Mouse (Mus musculus) forebrain, embryonic 11.5 days (tissue): ENCODE measurements around the gene Gnb3. TPM values are rescaled to one million over a fixed set of nuclear protein-coding genes. Genes with fewer than 3 reads are reported as not detected.
"Not testable (repeated sequence)": the region's sequence is repeated elsewhere in the genome, so short reads cannot be mapped to it uniquely, and the experiment has no call there.

ENCODE experiments used
- ATAC-seq: fragments of 200-750 bp; cut with Nextera tagmentation; replicated peaks from 2 replicates; pipeline ENCODE4 v1.8.0; 2017; ENCODE audit warnings: moderate TSS enrichment; ENCODE audit not compliant: low FRiP score
- DNase-seq: peaks from one replicate; pipeline ENCODE4 v3.0.0-alpha.2; 2017; ENCODE audit warnings: low spot score
- H3K27ac ChIP-seq: fragments of 300-500 bp; sonication (generic); 2 replicates; pipeline ENCODE4 v1.5.1; 2014; ENCODE audit warnings: low read depth, low read length
- H3K27me3 ChIP-seq: fragments of 300-500 bp; sonication (generic); 2 replicates; pipeline ENCODE4 v1.6.1; 2014; ENCODE audit warnings: mild to moderate bottlenecking, low read length, mixed read lengths; ENCODE audit not compliant: control insufficient read depth, insufficient read depth
- H3K36me3 ChIP-seq: fragments of 300-500 bp; sonication (generic); 2 replicates; pipeline ENCODE4 v1.6.1; 2014; ENCODE audit warnings: mild to moderate bottlenecking, low read length, moderate library complexity, mixed read lengths; ENCODE audit not compliant: control insufficient read depth, insufficient read depth
- H3K4me1 ChIP-seq: fragments of 300-500 bp; sonication (generic); replicated peaks from 2 replicates; pipeline ENCODE4 v1.6.1; 2014; ENCODE audit warnings: low read length, mixed read lengths; ENCODE audit not compliant: control insufficient read depth, insufficient read depth
- H3K4me2 ChIP-seq: fragments of 300-500 bp; sonication (generic); 2 replicates; pipeline ENCODE4 v1.6.1; 2014; ENCODE audit warnings: low read depth, mild to moderate bottlenecking, low read length, moderate library complexity, mixed read lengths; ENCODE audit not compliant: severe bottlenecking
- H3K4me3 ChIP-seq: fragments of 300-500 bp; sonication (generic); 2 replicates; pipeline ENCODE4 v1.5.1; 2014; ENCODE audit warnings: low read depth, low read length
- H3K9ac ChIP-seq: fragments of 300-500 bp; sonication (generic); 2 replicates; pipeline ENCODE4 v1.6.1; 2014; ENCODE audit warnings: low read length
- H3K9me3 ChIP-seq: fragments of 300-500 bp; sonication (generic); 2 replicates; pipeline ENCODE4 v1.6.1; 2016; ENCODE audit warnings: low read length, mixed read lengths; ENCODE audit not compliant: control insufficient read depth
- WGBS: fragments of 180-500 bp; shearing (Covaris S2); extraction: QIAGEN DNeasy Blood & Tissue Kit; methylation state at CpG from one replicate; pipeline ENCODE4 v1.1.7; 2014; 5-methylcytosine and 5-hydroxymethylcytosine counted together
- polyA plus RNA-seq: library from polyadenylated mRNA; unstranded; fragments of >200 nt; fragmentation: Nextera tagmentation; extraction: Ambion mirVana; gene quantifications from 2 replicates; pipeline ENCODE4 v1.2.1, GENCODE M21; 2014

Gnb3 gene
- polyA plus RNA-seq, 1 experiment from 2014 or later, result 1.1 TPM

- no peak overlapping the region for H3K9ac ChIP-seq
- WGBS, result 10% methylated on average over 9 of the region's 9 CpGs
Observed at GRCm38 (mm10) chr6:124847305-124847704, 7.2 kb upstream of the Gnb3 start.

GRCm38 (mm10) chr6:124839805-124840204, 270 bp downstream of the Gnb3 start:
- Histone ChIP-seq H3K36me3 (no peaks in the 10 kb centered on the region; the same call in 1 of the 2 replicates), H3K9ac (peak overlapping the region; percentile 20), H3K4me2 (0 out of 2 replicates have a peak overlapping the region, but pooled peaks have one; percentile 2), H3K4me1 (peaks cover 7% of the 10 kb centered on the region; the same call in 1 of the 2 replicates), H3K27me3 (no peaks in the 10 kb centered on the region), H3K9me3 (no peaks in the 10 kb centered on the region), H3K4me3 (no peak overlapping the region), H3K27ac (no peak overlapping the region; the same call in 1 of the 2 replicates)
- WGBS, result 15% methylated on average over 8 of the region's 8 CpGs
- DNase-seq (no peak), ATAC-seq (0 out of 2 replicates have a peak, but pooled peaks have one; percentile 10)

More at GRCm38 (mm10) chr6:124847305-124847704, 7.2 kb upstream of the Gnb3 start:
- peak; percentile 91 for ATAC-seq
- Histone ChIP-seq H3K27me3 (no peaks in the 10 kb centered on the region), H3K9me3 (no peaks in the 10 kb centered on the region), H3K4me2 (0 out of 2 replicates have a peak overlapping the region, but pooled peaks have one; percentile 9), H3K4me3 (no peak overlapping the region), H3K27ac (0 out of 2 replicates have a peak overlapping the region, but pooled peaks have one; percentile 7), H3K36me3 (no peaks in the 10 kb centered on the region), H3K4me1 (peaks cover 2% of the 10 kb centered on the region; the same call in 1 of the 2 replicates)
- DNase-seq, result peak; percentile 98

- H3K27me3 ChIP-seq, result no peaks in the 10 kb centered on the region
- no peaks in the 10 kb centered on the region for H3K9me3 ChIP-seq
- H3K27ac ChIP-seq, result no peak overlapping the region
- no peak for DNase-seq
- H3K4me1 ChIP-seq, result peaks cover 11% of the 10 kb centered on the region; the same call in 1 of the 2 replicates
- WGBS, result 89% methylated on average over 7 of the region's 7 CpGs
- no peak overlapping the region for H3K9ac ChIP-seq
- H3K36me3 ChIP-seq, result peaks cover 3% of the 10 kb centered on the region; the same call in 1 of the 2 replicates
- no peak overlapping the region for H3K4me2 ChIP-seq
- H3K4me3 ChIP-seq, result no peak overlapping the region
- no peak for ATAC-seq
Observed at GRCm38 (mm10) chr6:124836411-124836810, 3.7 kb downstream of the Gnb3 start.

- Histone ChIP-seq H3K27me3 (no peaks in the 10 kb centered on the region), H3K4me3 (no peak overlapping the region), H3K9me3 (no peaks in the 10 kb centered on the region), H3K9ac (no peak overlapping the region), H3K4me1 (peaks cover 14% of the 10 kb centered on the region; the same call in 1 of the 2 replicates), H3K4me2 (no peak overlapping the region), H3K36me3 (peaks cover 3% of the 10 kb centered on the region; the same call in 1 of the 2 replicates), H3K27ac (no peak overlapping the region)
- 65% methylated on average over 10 of the region's 10 CpGs for WGBS
- ATAC-seq, result no peak
- DNase-seq, result no peak
Observed at GRCm38 (mm10) chr6:124835531-124835930, 4.5 kb downstream of the Gnb3 start.

- ATAC-seq (no peak), DNase-seq (no peak)
- Histone ChIP-seq H3K27ac (no peak overlapping the region), H3K36me3 (peaks cover 3% of the 10 kb centered on the region; the same call in 1 of the 2 replicates), H3K27me3 (no peaks in the 10 kb centered on the region), H3K9me3 (no peaks in the 10 kb centered on the region), H3K4me1 (peaks cover 7% of the 10 kb centered on the region; the same call in 1 of the 2 replicates), H3K4me3 (no peak overlapping the region), H3K4me2 (no peak overlapping the region), H3K9ac (no peak overlapping the region)
- 84% methylated on average over 6 of the region's 6 CpGs for WGBS
Observed at GRCm38 (mm10) chr6:124834512-124835081, 5.5 kb downstream of the Gnb3 start.

- ATAC-seq (no peak), DNase-seq (no peak)
- H3K27ac ChIP-seq, result no peak overlapping the region
- H3K9ac ChIP-seq, result no peak overlapping the region
- H3K27me3 ChIP-seq, result no peaks in the 10 kb centered on the region
- no peaks in the 10 kb centered on the region for H3K9me3 ChIP-seq
- 95% methylated on average over 8 of the region's 8 CpGs for WGBS
- peak overlapping the region; percentile 28; the same call in 1 of the 2 replicates for H3K4me2 ChIP-seq
- peaks cover 12% of the 10 kb centered on the region; the same call in 1 of the 2 replicates for H3K4me1 ChIP-seq
- peaks cover 3% of the 10 kb centered on the region; the same call in 1 of the 2 replicates for H3K36me3 ChIP-seq
- no peak overlapping the region for H3K4me3 ChIP-seq
Observed at GRCm38 (mm10) chr6:124831649-124832048, 8.4 kb downstream of the Gnb3 start.

GRCm38 (mm10) chr6:124831199-124831598, 8.9 kb downstream of the Gnb3 start:
- 95% methylated on average over 4 of the region's 4 CpGs for WGBS
- Histone ChIP-seq H3K4me2 (peak overlapping the region; percentile 79; the same call in 1 of the 2 replicates), H3K4me1 (peaks cover 12% of the 10 kb centered on the region; the same call in 1 of the 2 replicates), H3K4me3 (peak overlapping the region; percentile 82)
- H3K27ac ChIP-seq, H3K36me3 ChIP-seq, ATAC-seq, H3K9me3 ChIP-seq, DNase-seq, H3K27me3 ChIP-seq, H3K9ac ChIP-seq: not testable (repeated sequence)

GRCm38 (mm10) chr6:124829799-124830700, 10.0 kb downstream of the Gnb3 start:
- Histone ChIP-seq H3K9ac (peak overlapping the region; percentile 88), H3K4me2 (peak overlapping the region; percentile 79), H3K4me3 (peak overlapping the region; percentile 82), H3K27ac (peak overlapping the region; percentile 90), H3K4me1 (peaks cover 12% of the 10 kb centered on the region; the same call in 1 of the 2 replicates), H3K27me3 (no peaks in the 10 kb centered on the region), H3K36me3 (peaks cover 5% of the 10 kb centered on the region; the same call in 1 of the 2 replicates), H3K9me3 (no peaks in the 10 kb centered on the region)
- ATAC-seq (peak; percentile 89), DNase-seq (peak; percentile 94)
- under 1% methylated on average over 38 of the region's 38 CpGs for WGBS
